Mouse (Mus musculus) heart, postnatal 10 days (tissue): Measurements from ENCODE around the gene Mpdu1. TPM values are rescaled to one million over a fixed set of nuclear protein-coding genes. Genes with fewer than 3 reads are reported as not detected.
"Not testable (repeated sequence)": the region's sequence is repeated elsewhere in the genome, so short reads cannot be mapped to it uniquely, and the experiment has no call there.

Source experiments
- DNase-seq, 2 experiments: peaks; one replicate each; pipeline ENCODE4 v3.0.0; 2021
- intact Hi-C: fragments of 180-260 bp; cut with DNase I; formaldehyde crosslinking; loops from one replicate; pipeline ENCODE4 v1.15.1; 2025
- total RNA-seq, 2 experiments: library from RNA; stranded (reverse); gene quantifications; 2 replicates each; pipeline ENCODE4 v1.2.3; 2021

The Mpdu1 gene
- total RNA-seq = 10 to 100 TPM; 33.1 to 33.7 TPM

DNA sequence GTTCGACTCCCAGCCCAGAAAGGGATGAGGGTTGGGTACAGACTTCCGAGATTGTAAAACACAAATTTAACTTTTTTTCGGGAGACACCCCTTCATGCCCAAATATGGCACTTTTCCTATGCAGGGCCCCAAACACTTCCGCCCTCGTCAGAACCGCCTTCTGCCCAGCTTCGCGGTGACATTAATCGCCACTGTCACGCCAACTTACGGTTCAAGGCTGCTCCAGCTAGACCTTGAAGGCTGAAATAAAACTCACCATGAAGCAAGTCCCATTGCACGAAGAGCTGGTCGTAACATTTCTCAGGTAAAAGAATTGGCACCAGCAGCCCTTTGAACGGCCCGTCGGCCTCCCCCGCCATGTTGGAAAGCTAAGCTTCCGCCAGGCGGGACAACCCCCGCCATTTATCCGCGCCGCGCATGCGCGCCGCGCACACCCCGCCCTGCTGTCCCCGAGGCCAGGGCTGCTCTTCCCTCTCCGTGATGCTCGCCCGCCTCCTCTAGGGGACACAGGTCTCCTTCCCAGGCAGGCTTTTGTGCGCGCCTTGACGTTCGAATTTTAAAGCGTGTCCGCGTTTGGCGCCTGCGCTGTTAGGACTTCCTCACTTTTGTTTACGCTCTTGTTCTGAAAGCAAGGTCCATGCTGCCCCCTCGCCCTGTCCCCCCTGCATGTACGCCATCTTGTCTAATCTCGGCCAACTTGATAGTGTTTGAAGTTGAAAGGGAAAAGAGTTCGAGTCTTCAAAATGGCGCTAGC, at the start of gene Mpdu1:
Gene Mpdu1 (minus strand): TSS at position 430 of the 754 bp plus-strand sequence.
- peak; percentile 96 for DNase-seq
- intact Hi-C loops = loop anchor here (1.0 kb wide), 1 partner anchor 10 kb away; the partner anchor contains the start of gene Eif4a1

DNA sequence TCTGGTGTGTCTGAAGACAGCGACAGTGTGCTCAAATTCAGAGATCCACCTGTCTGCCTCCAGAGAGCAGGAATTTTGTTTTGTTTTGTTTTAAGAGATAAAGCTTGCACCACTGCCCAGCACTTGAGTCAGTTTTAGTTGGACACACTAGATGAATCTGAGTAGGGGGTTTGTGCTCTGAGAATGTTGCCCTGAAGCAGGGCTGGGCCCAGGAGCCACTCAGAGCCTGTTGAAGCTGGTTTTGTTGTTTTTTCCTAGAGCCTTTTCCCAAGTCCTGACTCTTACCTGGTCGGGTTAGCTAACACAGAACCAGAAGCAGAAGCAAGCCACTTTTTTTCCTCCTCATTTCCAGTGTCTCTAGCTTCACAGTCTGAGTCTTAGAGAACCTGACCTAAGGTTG, 48.6 kb upstream of the Mpdu1 start:
- intact Hi-C loops = no loop called here
- no peak for DNase-seq

GRCm38 (mm10) chr11:69710470-69710869, 48.0 kb upstream of the Mpdu1 start:
- no peak for DNase-seq
- intact Hi-C loops = no loop called here

DNA sequence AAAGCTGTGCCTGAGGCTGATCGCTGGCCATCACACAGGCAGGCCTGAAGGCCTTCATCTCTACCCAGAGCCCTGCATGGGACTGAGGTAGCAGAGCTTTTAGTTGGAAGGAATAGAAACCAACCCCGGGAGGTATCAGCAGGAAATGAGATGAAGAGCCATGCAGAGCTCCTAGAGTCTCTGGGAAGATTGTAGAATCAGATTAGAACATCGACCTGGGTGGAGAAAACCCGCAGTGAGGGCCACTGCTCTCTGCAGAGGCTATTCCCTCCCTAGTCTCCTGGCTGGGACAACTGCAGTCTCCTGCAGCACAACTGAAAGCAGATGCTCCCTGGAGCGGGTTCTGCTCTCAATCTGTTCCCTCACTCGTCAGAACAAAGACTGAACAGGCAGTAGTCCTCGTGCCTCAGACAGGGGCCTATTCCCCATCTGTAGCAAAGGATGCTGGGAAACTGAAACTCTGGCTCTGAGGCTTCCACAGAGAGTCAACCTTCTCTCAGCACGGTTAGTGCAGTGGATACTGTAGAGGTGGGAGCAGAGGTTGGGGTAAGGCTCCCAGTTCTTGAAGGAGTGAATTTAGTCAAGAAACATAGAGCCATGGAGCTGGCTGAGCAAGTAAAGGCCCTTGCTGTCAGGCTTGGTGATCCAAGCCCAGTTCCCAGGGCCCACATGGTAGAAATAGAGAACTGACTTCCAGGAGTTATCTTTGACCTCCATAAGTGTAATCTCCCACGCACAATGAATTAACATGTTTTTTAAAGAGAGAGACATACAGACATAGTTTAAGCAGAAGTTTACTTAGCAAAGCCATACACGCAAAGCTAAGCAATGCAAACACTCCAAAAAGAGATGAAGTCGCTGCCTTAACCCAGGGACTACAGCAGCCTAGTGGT, 47.4 kb upstream of the Mpdu1 start:
- intact Hi-C loops = no loop called here
- no peak for DNase-seq

- no peak for DNase-seq
- intact Hi-C loops = no loop called here
These were observed 46.3 kb upstream of the Mpdu1 start for GRCm38 (mm10) chr11:69708614-69709265.

- intact Hi-C loops = no loop called here
- no peak for DNase-seq
These were observed 45.5 kb upstream of the Mpdu1 start for GRCm38 (mm10) chr11:69707873-69708381.

DNA sequence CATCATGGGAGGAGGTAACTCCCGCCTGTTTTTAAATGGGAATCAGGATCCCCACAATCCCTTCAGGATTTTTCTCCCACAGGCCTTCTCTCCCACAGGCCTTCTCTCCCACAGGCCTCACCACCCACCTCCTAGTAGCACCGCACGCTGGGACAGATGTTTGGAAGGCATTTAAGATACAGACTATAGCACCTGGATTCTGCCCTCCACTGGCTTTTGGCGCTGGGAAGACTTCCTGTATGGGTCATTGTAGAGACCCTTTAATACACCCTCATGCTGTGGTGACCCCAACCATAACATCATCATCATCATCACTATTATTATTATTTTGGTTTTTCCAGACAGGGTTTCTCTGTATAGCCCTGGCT, 45.0 kb upstream of the Mpdu1 start:
- DNase-seq = no peak
- intact Hi-C loops = no loop called here

- intact Hi-C loops = no loop called here
- peak; percentile 91 to 92 for DNase-seq
These were observed 44.5 kb upstream of the Mpdu1 start for GRCm38 (mm10) chr11:69706775-69707479.

DNA sequence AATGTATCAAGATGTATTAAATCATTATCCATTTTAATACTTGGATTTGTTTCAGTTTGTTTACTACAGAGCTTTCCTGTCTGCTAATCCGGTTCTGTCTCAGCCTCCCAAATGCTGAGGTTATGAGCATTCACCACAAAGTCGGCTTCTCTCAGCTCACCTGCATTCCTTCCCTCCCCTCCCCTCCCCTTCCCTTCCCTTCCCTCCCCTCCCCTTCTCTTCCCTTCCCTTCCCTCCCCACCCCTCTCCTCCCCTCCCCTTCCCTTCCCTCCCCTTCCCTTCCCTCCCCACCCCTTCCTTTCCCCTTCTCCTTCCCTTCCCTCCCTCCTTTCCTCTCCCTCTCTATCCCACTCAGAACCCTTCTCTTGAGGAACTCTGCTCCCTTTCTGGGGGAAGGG, 42.2 kb upstream of the Mpdu1 start:
- DNase-seq = no peak
- intact Hi-C loops = no loop called here

DNA sequence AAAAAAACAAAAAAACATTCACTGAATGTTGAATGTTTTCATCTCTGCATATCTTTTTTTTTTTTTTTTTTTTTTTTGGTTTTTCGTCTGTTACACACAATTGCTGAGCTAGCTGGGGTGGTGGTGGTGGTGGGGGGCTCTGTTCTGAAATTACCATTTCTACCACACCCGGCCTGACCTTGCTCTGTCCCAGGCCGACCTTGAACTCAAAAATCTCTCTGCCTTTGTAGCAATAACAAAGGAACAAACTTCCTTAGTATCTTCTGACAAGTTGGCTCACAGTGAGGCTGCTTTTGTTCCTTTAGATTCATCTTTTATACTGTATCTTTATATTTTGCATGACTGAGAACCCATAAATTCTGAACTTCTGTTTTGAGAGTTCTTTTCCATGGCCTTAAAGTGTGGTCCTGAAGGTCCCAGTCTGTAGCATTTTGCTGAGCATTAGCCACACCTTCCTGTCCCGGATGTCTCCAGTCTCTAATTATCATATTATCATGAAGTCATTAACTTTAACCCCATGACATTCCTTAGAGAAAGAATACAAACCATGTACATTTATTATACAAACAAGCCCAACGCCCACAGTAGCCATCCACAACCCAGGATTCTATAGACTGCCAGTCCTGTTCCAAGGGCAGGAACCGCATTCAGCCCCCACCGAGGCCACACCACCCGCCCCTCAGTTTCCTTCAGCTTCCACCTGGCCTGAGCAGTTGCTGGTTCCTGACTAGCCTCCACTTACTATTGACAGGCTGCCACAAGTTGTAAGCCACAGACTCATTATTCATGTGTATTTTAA, 41.6 kb upstream of the Mpdu1 start:
- intact Hi-C loops = no loop called here
- no peak for DNase-seq

GRCm38 (mm10) chr11:69703381-69703780, 40.9 kb upstream of the Mpdu1 start:
- DNase-seq, intact Hi-C loops: not testable (repeated sequence)

DNA sequence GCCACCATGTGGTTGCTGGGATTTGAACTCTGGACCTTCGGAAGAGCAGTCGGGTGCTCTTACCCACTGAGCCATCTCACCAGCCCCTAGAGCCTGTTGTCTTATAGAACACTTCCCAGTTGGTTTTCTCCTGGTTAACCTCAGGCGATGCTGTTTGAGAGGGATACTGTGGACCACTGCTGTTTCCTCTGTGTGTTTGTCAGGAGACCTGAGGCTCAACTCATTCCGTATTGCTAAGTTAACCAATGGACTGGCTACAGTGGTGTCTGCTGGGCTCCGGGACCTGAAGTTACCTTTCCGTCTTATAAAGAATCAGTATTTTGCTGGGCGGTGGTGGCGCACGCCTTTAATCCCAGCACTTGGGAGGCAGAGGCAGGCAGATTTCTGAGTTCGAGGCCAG, 40.4 kb upstream of the Mpdu1 start:
- intact Hi-C loops, DNase-seq: not testable (repeated sequence)

DNA sequence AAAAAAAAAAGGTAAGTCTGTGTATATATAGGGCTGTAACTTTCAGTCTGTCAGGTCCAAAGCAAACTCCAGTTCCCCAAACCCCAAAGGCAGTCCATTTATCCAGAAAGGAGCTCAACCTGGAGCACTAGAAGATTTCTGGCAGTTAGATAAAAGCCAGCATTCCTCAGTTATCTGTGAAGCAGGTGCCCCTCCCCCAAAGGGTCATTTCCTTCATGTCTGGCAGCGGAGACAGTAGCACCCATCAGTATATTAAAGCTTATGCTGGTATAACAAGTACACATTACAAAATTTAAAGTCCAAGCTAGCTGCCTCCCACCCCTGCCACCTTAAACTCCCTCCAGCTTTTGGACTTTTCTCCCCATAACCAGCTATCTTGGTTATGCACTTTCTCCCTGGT, 37.2 kb upstream of the Mpdu1 start:
- intact Hi-C loops = no loop called here
- DNase-seq = no peak

DNA sequence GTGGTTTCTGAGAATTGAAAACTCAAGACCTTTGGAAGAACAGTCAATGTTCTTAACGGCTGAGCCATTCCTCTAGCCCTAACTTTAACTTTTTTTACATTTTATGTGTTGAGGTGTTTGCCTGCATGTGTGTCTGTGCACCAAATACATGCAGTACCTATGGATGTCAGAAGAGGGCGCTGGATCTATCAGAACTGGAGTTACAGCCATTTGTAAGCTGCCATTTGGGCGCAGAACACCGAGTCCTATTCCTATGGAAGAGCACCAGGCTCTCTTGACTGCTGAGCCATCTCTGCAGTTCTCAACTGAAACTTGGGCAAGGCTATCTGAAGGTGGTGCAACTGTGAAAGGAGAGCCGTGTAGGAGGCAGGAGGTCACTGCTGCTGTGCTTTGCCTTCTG, 36.1 kb upstream of the Mpdu1 start:
- DNase-seq = no peak
- intact Hi-C loops = no loop called here

- intact Hi-C loops = no loop called here
- no peak for DNase-seq
These were observed 35.0 kb upstream of the Mpdu1 start for GRCm38 (mm10) chr11:69697396-69697795.

DNA sequence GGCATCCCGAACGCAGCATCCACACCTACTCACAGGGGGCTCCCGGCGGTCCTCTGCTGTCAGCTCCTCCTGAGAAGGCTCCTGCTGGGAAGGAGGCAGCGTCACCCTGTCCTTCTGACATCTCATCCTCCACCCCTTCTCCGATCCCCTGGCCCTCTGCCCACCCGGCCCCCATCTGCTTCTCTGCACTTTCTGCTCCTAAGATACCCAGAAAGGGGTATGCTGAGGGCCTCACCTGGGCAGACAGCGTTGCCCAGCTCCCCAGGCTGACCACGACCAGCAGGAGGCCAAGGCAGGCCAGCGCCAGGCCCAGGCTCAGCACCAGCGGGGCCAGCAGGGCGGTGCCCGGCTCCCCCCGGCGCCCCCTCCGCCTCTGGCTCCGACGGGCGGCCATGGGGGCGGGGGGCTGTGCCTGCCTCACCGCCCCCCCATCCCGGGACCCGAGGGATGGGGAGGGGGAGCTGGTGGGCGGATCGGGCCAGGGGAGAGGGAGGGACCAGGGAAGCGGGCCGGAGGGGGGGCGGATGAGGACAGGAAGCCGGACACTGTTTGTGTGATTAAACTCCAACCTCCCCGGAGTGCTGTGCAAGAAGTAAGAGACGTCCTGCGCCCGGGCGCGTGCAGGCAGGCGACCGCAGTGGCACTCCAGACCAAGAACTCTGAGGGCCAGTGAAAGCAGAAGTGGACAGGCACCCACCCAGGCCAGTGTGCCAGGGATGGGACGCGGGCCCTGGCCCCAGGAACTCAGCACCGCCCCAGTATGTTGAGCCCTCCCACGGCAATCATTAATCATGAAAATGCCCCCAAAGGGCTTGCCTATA, 33.1 kb upstream of the Mpdu1 start, which contains the start of the genes Tnfsf12 and Tnfsfm13:
Gene Tnfsf12 (minus strand): TSS at position 489 of the 821 bp plus-strand sequence.
Gene Tnfsfm13 (minus strand): TSS at position 738 of the 821 bp plus-strand sequence.
- intact Hi-C loops = no loop called here
- DNase-seq = peak; percentile 85 to 87

DNA sequence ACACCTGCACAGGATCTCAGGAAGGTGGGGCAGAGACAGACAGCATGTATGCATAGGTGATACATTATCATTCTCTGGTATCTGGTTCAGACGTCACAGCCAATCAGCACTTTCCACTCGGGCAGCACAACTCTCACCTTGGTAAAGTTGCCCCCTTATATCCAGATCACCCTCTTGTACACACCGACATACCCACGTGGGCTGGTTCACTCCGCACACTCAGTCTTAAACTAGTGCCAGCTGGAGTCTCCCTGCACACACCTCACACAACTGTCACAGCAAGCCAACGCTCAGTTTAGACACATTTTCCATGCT, 32.6 kb upstream of the Mpdu1 start:
- DNase-seq = no peak
- intact Hi-C loops = no loop called here

DNA sequence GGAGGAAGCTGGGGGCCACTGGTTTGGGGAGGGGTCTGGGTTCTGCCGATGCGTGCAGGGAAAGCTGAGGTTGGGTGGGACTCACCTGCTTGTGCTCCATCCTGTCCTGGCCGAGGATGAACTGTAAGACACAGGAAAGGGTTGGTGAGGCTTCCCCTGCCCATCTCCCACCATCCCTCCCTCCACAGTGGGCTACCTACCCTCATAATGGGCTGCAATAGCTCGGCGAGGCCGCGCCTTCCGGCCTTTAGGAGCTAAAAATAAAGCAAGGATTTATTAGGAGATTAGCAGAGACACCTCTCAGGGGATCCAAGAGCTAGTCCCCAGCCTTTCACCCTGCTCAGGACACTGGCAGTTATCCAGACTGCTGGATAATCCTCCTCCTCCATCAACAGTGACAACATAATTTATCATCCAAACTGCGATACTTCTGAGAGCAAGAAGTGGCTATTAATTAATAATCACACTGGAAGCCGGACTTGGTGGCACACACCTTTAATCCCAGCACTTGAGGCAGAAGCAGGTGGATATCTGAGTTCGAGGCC, 31.1 kb upstream of the Mpdu1 start:
- no peak for DNase-seq
- intact Hi-C loops = no loop called here

- DNase-seq = no peak
- intact Hi-C loops = no loop called here
These were observed 30.4 kb upstream of the Mpdu1 start for GRCm38 (mm10) chr11:69692863-69693262.
